Mouse (Mus musculus): ENCODE measurements at regions not wholly inside any gene's neighbourhood (a gene's known extent, or its start where the extent isn't known, plus 50 kb on each side); places are given as distances from the start of the nearest gene placed in this dataset.

- no peaks in the 10 kb centered on the region for H3K36me3 ChIP-seq (ENCODE audit: control insufficient read depth, insufficient read depth)
- no peak overlapping the region for H3K4me3 ChIP-seq
- H3K27me3 ChIP-seq (ENCODE audit: control insufficient read depth, insufficient read depth, insufficient read length): no peaks in the 10 kb centered on the region
- TF ChIP-seq TCF3 (IDR thresholded peaks at IDR 0.05; ENCODE audit: insufficient read length, low read depth) (no peak), POLR2A (IDR thresholded peaks at IDR 0.05; ENCODE audit: insufficient read length, low read depth) (no peak), USF1 (IDR thresholded peaks at IDR 0.05; ENCODE audit: low read depth) (no peak), TCF12 (IDR thresholded peaks at IDR 0.05; ENCODE audit: insufficient read depth, poor library complexity, severe bottlenecking) (no peak), MYOD1 (IDR thresholded peaks at IDR 0.05; ENCODE audit: control insufficient read depth in 1 of 3, insufficient read length in 2 of 3, low read depth in 2 of 3) (no peak), SRF (IDR thresholded peaks at IDR 0.05; ENCODE audit: control insufficient read depth, insufficient read length, low read depth) (no peak), MAX (IDR thresholded peaks at IDR 0.05; ENCODE audit: low read depth) (no peak), MYOG (IDR thresholded peaks at IDR 0.05; ENCODE audit: control insufficient read depth in 1 of 3, insufficient read depth in 1 of 3, insufficient read length in 2 of 3, low read depth in 2 of 3) (no peak), CEBPB (IDR thresholded peaks at IDR 0.05; ENCODE audit: insufficient read depth, poor library complexity, severe bottlenecking) (no peak), E2F4 (IDR thresholded peaks at IDR 0.05; ENCODE audit: insufficient read depth) (no peak), REST (IDR thresholded peaks at IDR 0.05; ENCODE audit: insufficient read depth, insufficient read length) (no peak), POLR2AphosphoS2 (IDR thresholded peaks at IDR 0.05; ENCODE audit: insufficient read length, low read depth) (no peak)
- peak overlapping the region; percentile 69 for H3K4me2 ChIP-seq (ENCODE audit: low read depth)
- no peaks in the 10 kb centered on the region for H3K79me2 ChIP-seq (ENCODE audit: control insufficient read depth, insufficient read depth)
- no peak overlapping the region for H3ac ChIP-seq (ENCODE audit: control insufficient read depth, insufficient read length)
Observed at GRCm38 (mm10) chr5:24262146-24262545, 89.3 kb downstream of the Kcnh2 start.

- H3ac ChIP-seq (ENCODE audit: control insufficient read depth, insufficient read length): no peak overlapping the region
- no peaks in the 10 kb centered on the region for H3K27me3 ChIP-seq (ENCODE audit: control insufficient read depth, insufficient read depth, insufficient read length)
- no peaks in the 10 kb centered on the region for H3K79me2 ChIP-seq (ENCODE audit: control insufficient read depth, insufficient read depth)
- H3K4me2 ChIP-seq (ENCODE audit: low read depth): no peak overlapping the region
- no peak overlapping the region for H3K4me3 ChIP-seq
- H3K36me3 ChIP-seq (ENCODE audit: control insufficient read depth, insufficient read depth): no peaks in the 10 kb centered on the region
- TF ChIP-seq POLR2AphosphoS2 (IDR thresholded peaks at IDR 0.05; ENCODE audit: insufficient read length, low read depth) (no peak), MYOG (IDR thresholded peaks at IDR 0.05; ENCODE audit: control insufficient read depth in 1 of 3, insufficient read depth in 1 of 3, insufficient read length in 2 of 3, low read depth in 2 of 3) (no peak), SRF (IDR thresholded peaks at IDR 0.05; ENCODE audit: control insufficient read depth, insufficient read length, low read depth) (no peak), MYOD1 (IDR thresholded peaks at IDR 0.05; ENCODE audit: control insufficient read depth in 1 of 3, insufficient read length in 2 of 3, low read depth in 2 of 3) (no peak), USF1 (IDR thresholded peaks at IDR 0.05; ENCODE audit: low read depth) (no peak), TCF3 (IDR thresholded peaks at IDR 0.05; ENCODE audit: insufficient read length, low read depth) (no peak), TCF12 (IDR thresholded peaks at IDR 0.05; ENCODE audit: insufficient read depth, poor library complexity, severe bottlenecking) (no peak), E2F4 (IDR thresholded peaks at IDR 0.05; ENCODE audit: insufficient read depth) (no peak), CEBPB (IDR thresholded peaks at IDR 0.05; ENCODE audit: insufficient read depth, poor library complexity, severe bottlenecking) (no peak), REST (IDR thresholded peaks at IDR 0.05; ENCODE audit: insufficient read depth, insufficient read length) (no peak), POLR2A (IDR thresholded peaks at IDR 0.05; ENCODE audit: insufficient read length, low read depth) (no peak), MAX (IDR thresholded peaks at IDR 0.05; ENCODE audit: low read depth) (no peak)
Observed at GRCm38 (mm10) chr5:24264151-24264550, 87.3 kb downstream of the Kcnh2 start.

GRCm38 (mm10) chr5:24265431-24265830 is 86.0 kb downstream of the Kcnh2 start:
- Histone ChIP-seq H3K27me3 (ENCODE audit: control insufficient read depth, insufficient read depth, insufficient read length) (no peaks in the 10 kb centered on the region), H3K4me3 (no peak overlapping the region), H3K36me3 (ENCODE audit: control insufficient read depth, insufficient read depth) (no peaks in the 10 kb centered on the region), H3ac (ENCODE audit: control insufficient read depth, insufficient read length) (no peak overlapping the region), H3K4me2 (ENCODE audit: low read depth) (no peak overlapping the region), H3K79me2 (ENCODE audit: control insufficient read depth, insufficient read depth) (no peaks in the 10 kb centered on the region)
- TF ChIP-seq TCF3 (IDR thresholded peaks at IDR 0.05; ENCODE audit: insufficient read length, low read depth): no peak
- TF ChIP-seq USF1 (IDR thresholded peaks at IDR 0.05; ENCODE audit: low read depth): peak; percentile 42

- H3K4me3 ChIP-seq: no peak overlapping the region
- no peaks in the 10 kb centered on the region for H3K79me2 ChIP-seq (ENCODE audit: control insufficient read depth, insufficient read depth)
- H3K36me3 ChIP-seq (ENCODE audit: control insufficient read depth, insufficient read depth): no peaks in the 10 kb centered on the region
- H3ac ChIP-seq (ENCODE audit: control insufficient read depth, insufficient read length): no peak overlapping the region
- peak; percentile 90 for TF ChIP-seq USF1 (IDR thresholded peaks at IDR 0.05; ENCODE audit: low read depth)
- TF ChIP-seq MYOD1 (IDR thresholded peaks at IDR 0.05; ENCODE audit: control insufficient read depth in 1 of 3, insufficient read length in 2 of 3, low read depth in 2 of 3): no peak
- H3K4me2 ChIP-seq (ENCODE audit: low read depth): peak overlapping the region; percentile 90
- no peaks in the 10 kb centered on the region for H3K27me3 ChIP-seq (ENCODE audit: control insufficient read depth, insufficient read depth, insufficient read length)
Observed at GRCm38 (mm10) chr5:24266344-24267295, 84.8 kb downstream of the Kcnh2 start.
